Mouse (Mus musculus) embryo, embryonic 11 days (tissue): ENCODE results near the gene Mettl9.
"Not testable (repeated sequence)": the region's sequence is repeated elsewhere in the genome, so short reads cannot be mapped to it uniquely, and the experiment has no call there.

Experiments
- DNase-seq: peaks from one replicate; pipeline ENCODE4 v3.0.0-alpha.2; 2015

The Mettl9 gene

GRCm38 (mm10) chr7:121033856-121034652 is at the start of gene Mettl9:
Mettl9 (plus strand) TSS chr7:121034445.
- peak; percentile 98 for DNase-seq

- DNase-seq: no peak
These were observed 43.1 kb upstream of the Mettl9 start for GRCm38 (mm10) chr7:120991191-120991590.

GRCm38 (mm10) chr7:120999021-120999530 is 35.2 kb upstream of the Mettl9 start:
- no peak for DNase-seq

- DNase-seq: no peak
These were observed 34.0 kb upstream of the Mettl9 start for GRCm38 (mm10) chr7:121000065-121000822.

- DNase-seq: no peak
These were observed 32.4 kb upstream of the Mettl9 start for GRCm38 (mm10) chr7:121001879-121002278.

GRCm38 (mm10) chr7:121002407-121002928 is 31.8 kb upstream of the Mettl9 start:
- no peak for DNase-seq

- DNase-seq: no peak
These were observed 30.3 kb upstream of the Mettl9 start for GRCm38 (mm10) chr7:121003793-121004418.

- DNase-seq: peak; percentile 21
These were observed 22.2 kb upstream of the Mettl9 start for GRCm38 (mm10) chr7:121011794-121012689.

GRCm38 (mm10) chr7:121014486-121014885 is 19.8 kb upstream of the Mettl9 start:
- no peak for DNase-seq

GRCm38 (mm10) chr7:121018778-121019177 is 15.5 kb upstream of the Mettl9 start:
- no peak for DNase-seq

GRCm38 (mm10) chr7:121020277-121020676 is 14.0 kb upstream of the Mettl9 start:
- no peak for DNase-seq

- no peak for DNase-seq
These were observed 8.8 kb upstream of the Mettl9 start for GRCm38 (mm10) chr7:121025221-121026008.

- DNase-seq: no peak
These were observed 7.9 kb upstream of the Mettl9 start for GRCm38 (mm10) chr7:121026300-121026699.

GRCm38 (mm10) chr7:121029947-121030346 is 4.3 kb upstream of the Mettl9 start:
- not testable (repeated sequence) for DNase-seq

- DNase-seq: peak; percentile 79
These were observed 476 bp downstream of the Mettl9 start for GRCm38 (mm10) chr7:121034701-121035141.

GRCm38 (mm10) chr7:121035161-121035721 is 996 bp downstream of the Mettl9 start:
- peak; percentile 68 for DNase-seq

- DNase-seq: no peak
These were observed 6.3 kb downstream of the Mettl9 start for GRCm38 (mm10) chr7:121040595-121040994.

- no peak for DNase-seq
These were observed 7.7 kb downstream of the Mettl9 start for GRCm38 (mm10) chr7:121041989-121042388.

GRCm38 (mm10) chr7:121043004-121043403 is 8.8 kb downstream of the Mettl9 start:
- no peak for DNase-seq

GRCm38 (mm10) chr7:121043510-121043909 is 9.3 kb downstream of the Mettl9 start:
- no peak for DNase-seq

GRCm38 (mm10) chr7:121044251-121044650 is 10.0 kb downstream of the Mettl9 start:
- DNase-seq: no peak
